Mouse (Mus musculus): ENCODE data around the gene Ugt2b5.
"Not testable (repeated sequence)": the region's sequence is repeated elsewhere in the genome, so short reads cannot be mapped to it uniquely, and the experiment has no call there.

Ugt2b5 gene

GRCm38 (mm10) chr5:87140196-87140595 lies at the start of gene Ugt2b5:
TSS of gene Ugt2b5 (minus strand) at chr5:87140318.
- in situ Hi-C loops (cut with MseI, MboI), result loop anchor here (10.0 to 25.0 kb wide), 2 partner anchors 253 to 255 kb away; no protein-coding TSS in a partner anchor

GRCm38 (mm10) chr5:87175780-87176179 lies 35.7 kb upstream of the Ugt2b5 start:
- in situ Hi-C loops (cut with MseI, MboI), result not testable (repeated sequence)

DNA sequence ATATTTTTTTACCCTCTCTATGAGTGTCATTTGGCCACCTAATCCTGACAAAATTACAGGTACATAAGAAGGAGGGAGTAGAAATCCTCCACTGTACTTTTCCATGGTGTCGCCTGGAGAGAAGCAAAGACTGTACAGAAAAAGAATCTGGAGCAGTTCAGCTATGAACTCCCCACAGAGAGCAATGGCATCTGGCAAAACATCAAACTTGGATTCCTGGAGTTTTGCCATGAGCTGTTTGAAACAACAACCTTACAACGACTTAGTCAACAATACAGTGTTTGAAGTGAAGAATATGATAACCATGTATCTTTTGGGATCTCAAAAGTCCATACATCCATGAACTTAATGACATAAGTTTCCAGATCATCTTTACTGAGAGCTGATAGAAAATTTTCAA lies 34.6 kb upstream of the Ugt2b5 start:
- in situ Hi-C loops (cut with MseI, MboI), result no loop called here

- in situ Hi-C loops (cut with MseI, MboI), result loop anchor here (10.0 to 25.0 kb wide), 2 partner anchors 261 to 263 kb away; no protein-coding TSS in a partner anchor
Measured at GRCm38 (mm10) chr5:87147741-87148454, 7.8 kb upstream of the Ugt2b5 start.

- in situ Hi-C loops (cut with MseI, MboI), result loop anchor here (10.0 to 25.0 kb wide), 2 partner anchors 256 to 258 kb away; no protein-coding TSS in a partner anchor
Measured at GRCm38 (mm10) chr5:87142865-87143456, 2.8 kb upstream of the Ugt2b5 start.

DNA sequence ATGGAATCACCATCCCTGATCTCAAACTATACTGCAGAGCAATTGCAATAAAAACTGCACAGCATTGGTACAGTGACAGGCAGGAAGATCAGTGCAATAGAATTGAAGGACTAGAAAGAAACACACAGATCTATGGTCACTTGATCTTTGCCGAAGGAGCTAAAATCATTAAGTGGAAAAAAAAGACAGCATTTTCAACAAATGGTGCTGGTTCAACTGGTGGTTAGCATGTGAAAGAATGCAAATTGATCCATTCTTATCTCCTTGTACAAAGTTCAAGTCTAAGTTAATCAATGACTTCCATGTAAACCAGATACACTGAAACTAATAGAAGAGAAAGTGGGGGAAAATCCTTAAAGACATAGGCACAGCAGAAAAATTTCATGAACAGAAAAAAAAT lies 36.4 kb downstream of the Ugt2b5 start:
- in situ Hi-C loops (cut with MseI, MboI), result not testable (repeated sequence)

- in situ Hi-C loops (cut with MseI, MboI), result no loop called here
Measured at GRCm38 (mm10) chr5:87092346-87093027, 47.6 kb downstream of the Ugt2b5 start, which contains the start of gene Ugt2b36. TSS of gene Ugt2b36 (minus strand) at chr5:87092555.

DNA sequence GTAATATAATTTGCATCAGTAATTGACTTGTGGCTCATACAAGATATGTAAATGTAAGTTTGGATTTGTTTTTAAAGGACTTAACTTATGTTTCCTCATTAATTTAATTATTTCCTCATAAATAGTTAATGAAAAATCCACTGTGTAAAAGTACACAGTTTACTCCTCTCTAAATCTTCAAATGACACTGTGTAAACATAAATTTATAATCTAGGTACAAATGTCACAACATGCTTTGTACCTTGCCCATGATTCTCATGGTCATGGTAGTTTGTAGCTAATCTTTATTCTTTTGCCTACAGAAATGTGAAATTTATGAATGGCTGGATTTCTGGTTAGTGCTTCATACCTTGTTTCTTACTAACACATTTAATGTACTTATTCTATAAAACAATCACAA lies 49.0 kb downstream of the Ugt2b5 start:
- in situ Hi-C loops (cut with MseI, MboI), result no loop called here

DNA sequence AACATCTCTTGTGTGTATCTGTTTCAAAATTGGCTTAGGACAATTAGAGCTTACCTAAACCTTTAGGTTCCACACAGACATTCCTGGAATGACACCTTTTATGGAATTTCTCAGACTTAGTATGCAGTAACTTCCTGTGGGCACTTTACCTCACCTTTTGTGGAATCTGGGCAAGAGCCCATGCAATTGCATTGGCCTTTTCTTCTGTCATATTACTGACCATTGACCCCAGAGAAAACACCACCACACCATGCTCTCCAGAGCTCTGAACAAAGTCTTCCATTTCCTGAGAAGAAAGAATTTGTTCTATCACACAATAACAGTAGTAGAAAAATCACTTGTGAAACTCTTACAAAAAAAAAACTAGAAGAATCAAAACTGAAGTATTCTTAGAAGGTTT lies 50.9 kb downstream of the Ugt2b5 start:
- in situ Hi-C loops (cut with MseI, MboI), result no loop called here

DNA sequence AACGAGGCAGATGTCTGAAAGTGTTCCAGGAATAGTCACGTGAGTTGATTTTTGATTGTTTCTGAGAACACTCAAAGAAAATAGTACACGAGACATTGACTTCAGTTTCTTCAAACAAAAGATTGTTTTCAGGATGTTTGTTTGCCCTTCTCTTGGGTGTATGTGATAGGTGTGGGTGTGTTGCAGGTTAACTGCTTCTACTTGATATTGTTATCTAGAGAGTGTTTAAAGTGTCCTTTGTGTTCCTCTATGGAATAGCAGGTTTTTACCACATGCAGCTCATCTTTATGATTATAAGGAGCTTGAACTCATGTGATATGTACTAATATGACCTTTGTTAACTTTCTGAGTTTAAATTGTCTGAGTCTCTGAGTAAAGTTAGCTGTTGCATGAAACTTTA lies 53.8 kb downstream of the Ugt2b5 start:
- in situ Hi-C loops (cut with MseI, MboI), result no loop called here

Data from mouse trophoblast stem cell (cell line).